Mouse (Mus musculus): ENCODE measurements around the gene Eif2s2. TPM values are rescaled to one million over a fixed set of nuclear protein-coding genes. Genes with fewer than 3 reads are reported as not detected.
"Not testable (repeated sequence)": the region's sequence is repeated elsewhere in the genome, so short reads cannot be mapped to it uniquely, and the experiment has no call there.

Gene Eif2s2
- polyA plus RNA-seq, 1 experiment from 2014 or later = 183 TPM

GRCm38 (mm10) chr2:154905796-154906195, 13.1 kb upstream of the Eif2s2 start:
- Histone ChIP-seq H3K27me3 (replicated peaks; ENCODE audit: control insufficient read depth, insufficient read depth, low read length) (no peaks in the 10 kb centered on the region), H3K36me3 (ENCODE audit: control insufficient read depth, insufficient read depth, low read length) (no peaks in the 10 kb centered on the region), H3K4me2 (no peak overlapping the region), H3K4me3 (ENCODE audit: low read depth, low read length) (no peak overlapping the region), H3K9ac (ENCODE audit: low read depth, low read length) (no peak overlapping the region), H3K27ac (ENCODE audit: low read depth, low read length) (no peak overlapping the region), H3K4me1 (replicated peaks; ENCODE audit: control insufficient read depth, insufficient read depth, low read length) (no peaks in the 10 kb centered on the region), H3K9me3 (ENCODE audit: control insufficient read depth, low read length) (no peaks in the 10 kb centered on the region)
- 44% methylated on average over 2 of the region's 2 CpGs for WGBS
- ATAC-seq (replicated peaks; ENCODE audit: low FRiP score) (no peak), DNase-seq (ENCODE audit: low spot score) (no peak)

GRCm38 (mm10) chr2:154902111-154902510, 9.4 kb upstream of the Eif2s2 start:
- Histone ChIP-seq H3K9ac (ENCODE audit: low read depth, low read length) (no peak overlapping the region), H3K4me3 (ENCODE audit: low read depth, low read length) (no peak overlapping the region), H3K4me1 (replicated peaks; ENCODE audit: control insufficient read depth, insufficient read depth, low read length) (no peaks in the 10 kb centered on the region), H3K27ac (ENCODE audit: low read depth, low read length) (no peak overlapping the region), H3K36me3 (ENCODE audit: control insufficient read depth, insufficient read depth, low read length) (no peaks in the 10 kb centered on the region), H3K9me3 (ENCODE audit: control insufficient read depth, low read length) (no peaks in the 10 kb centered on the region), H3K4me2 (no peak overlapping the region), H3K27me3 (replicated peaks; ENCODE audit: control insufficient read depth, insufficient read depth, low read length) (no peaks in the 10 kb centered on the region)
- no peak for DNase-seq (ENCODE audit: low spot score)
- 76% methylated on average over 3 of the region's 3 CpGs for WGBS
- no peak for ATAC-seq (replicated peaks; ENCODE audit: low FRiP score)

- not testable (repeated sequence) for H3K27me3 ChIP-seq (replicated peaks; ENCODE audit: control insufficient read depth, insufficient read depth, low read length); DNase-seq (ENCODE audit: low spot score); H3K4me2 ChIP-seq; H3K27ac ChIP-seq (ENCODE audit: low read depth, low read length); ATAC-seq (replicated peaks; ENCODE audit: low FRiP score); H3K9me3 ChIP-seq (ENCODE audit: control insufficient read depth, low read length); H3K9ac ChIP-seq (ENCODE audit: low read depth, low read length); H3K4me3 ChIP-seq (ENCODE audit: low read depth, low read length); H3K36me3 ChIP-seq (ENCODE audit: control insufficient read depth, insufficient read depth, low read length); H3K4me1 ChIP-seq (replicated peaks; ENCODE audit: control insufficient read depth, insufficient read depth, low read length)
- WGBS = 77% methylated on average over 4 of the region's 4 CpGs
Measured at GRCm38 (mm10) chr2:154899412-154899811, 6.7 kb upstream of the Eif2s2 start.

- H3K4me1 ChIP-seq (replicated peaks; ENCODE audit: control insufficient read depth, insufficient read depth, low read length); H3K9ac ChIP-seq (ENCODE audit: low read depth, low read length); H3K4me3 ChIP-seq (ENCODE audit: low read depth, low read length); H3K9me3 ChIP-seq (ENCODE audit: control insufficient read depth, low read length); H3K27ac ChIP-seq (ENCODE audit: low read depth, low read length); DNase-seq (ENCODE audit: low spot score); H3K4me2 ChIP-seq; H3K27me3 ChIP-seq (replicated peaks; ENCODE audit: control insufficient read depth, insufficient read depth, low read length); ATAC-seq (replicated peaks; ENCODE audit: low FRiP score); H3K36me3 ChIP-seq (ENCODE audit: control insufficient read depth, insufficient read depth, low read length): not testable (repeated sequence)
- 82% methylated on average over 7 of the region's 8 CpGs for WGBS
Measured at GRCm38 (mm10) chr2:154899004-154899403, 6.3 kb upstream of the Eif2s2 start.

GRCm38 (mm10) chr2:154893548-154893947, 813 bp upstream of the Eif2s2 start:
- 67% methylated on average over 4 of the region's 4 CpGs for WGBS
- Histone ChIP-seq H3K4me2 (peak overlapping the region; percentile 80), H3K4me1 (replicated peaks; ENCODE audit: control insufficient read depth, insufficient read depth, low read length) (peaks cover 11% of the 10 kb centered on the region), H3K36me3 (ENCODE audit: control insufficient read depth, insufficient read depth, low read length) (no peaks in the 10 kb centered on the region), H3K9me3 (ENCODE audit: control insufficient read depth, low read length) (no peaks in the 10 kb centered on the region), H3K9ac (ENCODE audit: low read depth, low read length) (no peak overlapping the region), H3K27me3 (replicated peaks; ENCODE audit: control insufficient read depth, insufficient read depth, low read length) (no peaks in the 10 kb centered on the region), H3K4me3 (ENCODE audit: low read depth, low read length) (peak overlapping the region; percentile 97; the same call in 1 of the 2 replicates), H3K27ac (ENCODE audit: low read depth, low read length) (no peak overlapping the region)
- DNase-seq (ENCODE audit: low spot score) (no peak), ATAC-seq (replicated peaks; ENCODE audit: low FRiP score) (no peak)

GRCm38 (mm10) chr2:154893045-154893385, 280 bp upstream of the Eif2s2 start:
- DNase-seq (ENCODE audit: low spot score) (no peak), ATAC-seq (replicated peaks; ENCODE audit: low FRiP score) (peak; percentile 33; the same call in 1 of the 2 replicates)
- no peaks in the 10 kb centered on the region for H3K27me3 ChIP-seq (replicated peaks; ENCODE audit: control insufficient read depth, insufficient read depth, low read length)
- H3K4me2 ChIP-seq = peak overlapping the region; percentile 80
- H3K36me3 ChIP-seq (ENCODE audit: control insufficient read depth, insufficient read depth, low read length) = no peaks in the 10 kb centered on the region; the same call in 1 of the 2 replicates
- H3K9me3 ChIP-seq (ENCODE audit: control insufficient read depth, low read length) = no peaks in the 10 kb centered on the region
- H3K4me3 ChIP-seq (ENCODE audit: low read depth, low read length) = peak overlapping the region; percentile 97
- H3K4me1 ChIP-seq (replicated peaks; ENCODE audit: control insufficient read depth, insufficient read depth, low read length) = peaks cover 11% of the 10 kb centered on the region
- whole genome bisulfite sequencing = 10% methylated on average over 12 of the region's 12 CpGs
- H3K27ac ChIP-seq (ENCODE audit: low read depth, low read length) = no peak overlapping the region
- H3K9ac ChIP-seq (ENCODE audit: low read depth, low read length) = peak overlapping the region; percentile 61

GRCm38 (mm10) chr2:154891585-154891984, 1.1 kb downstream of the Eif2s2 start:
- Histone ChIP-seq H3K4me1 (replicated peaks; ENCODE audit: control insufficient read depth, insufficient read depth, low read length) (peaks cover 11% of the 10 kb centered on the region), H3K4me3 (ENCODE audit: low read depth, low read length) (peak overlapping the region; percentile 97), H3K9me3 (ENCODE audit: control insufficient read depth, low read length) (no peaks in the 10 kb centered on the region), H3K27me3 (replicated peaks; ENCODE audit: control insufficient read depth, insufficient read depth, low read length) (no peaks in the 10 kb centered on the region), H3K9ac (ENCODE audit: low read depth, low read length) (peak overlapping the region; percentile 97), H3K27ac (ENCODE audit: low read depth, low read length) (peak overlapping the region; percentile 52; the same call in 1 of the 2 replicates), H3K36me3 (ENCODE audit: control insufficient read depth, insufficient read depth, low read length) (peaks cover 7% of the 10 kb centered on the region), H3K4me2 (peak overlapping the region; percentile 91)
- ATAC-seq (replicated peaks; ENCODE audit: low FRiP score) (no peak), DNase-seq (ENCODE audit: low spot score) (no peak)
- 4% methylated on average over 2 of the region's 2 CpGs for WGBS

- no peaks in the 10 kb centered on the region for H3K9me3 ChIP-seq (ENCODE audit: control insufficient read depth, low read length)
- H3K4me1 ChIP-seq (replicated peaks; ENCODE audit: control insufficient read depth, insufficient read depth, low read length) = no peaks in the 10 kb centered on the region; the same call in 1 of the 2 replicates
- DNase-seq (ENCODE audit: low spot score) (no peak), ATAC-seq (replicated peaks; ENCODE audit: low FRiP score) (no peak)
- no peak overlapping the region for H3K4me2 ChIP-seq
- no peaks in the 10 kb centered on the region for H3K27me3 ChIP-seq (replicated peaks; ENCODE audit: control insufficient read depth, insufficient read depth, low read length)
- H3K36me3 ChIP-seq (ENCODE audit: control insufficient read depth, insufficient read depth, low read length) = peaks cover 37% of the 10 kb centered on the region
- no peak overlapping the region for H3K9ac ChIP-seq (ENCODE audit: low read depth, low read length)
- H3K27ac ChIP-seq (ENCODE audit: low read depth, low read length) = no peak overlapping the region
- 86% methylated on average over 2 of the region's 2 CpGs for WGBS
- H3K4me3 ChIP-seq (ENCODE audit: low read depth, low read length) = no peak overlapping the region
Measured at GRCm38 (mm10) chr2:154876621-154877020, 16.1 kb downstream of the Eif2s2 start.

- H3K27me3 ChIP-seq (replicated peaks; ENCODE audit: control insufficient read depth, insufficient read depth, low read length) = no peaks in the 10 kb centered on the region
- H3K27ac ChIP-seq (ENCODE audit: low read depth, low read length) = no peak overlapping the region
- H3K4me2 ChIP-seq = no peak overlapping the region
- H3K9ac ChIP-seq (ENCODE audit: low read depth, low read length) = no peak overlapping the region
- ATAC-seq (replicated peaks; ENCODE audit: low FRiP score) (no peak), DNase-seq (ENCODE audit: low spot score) (no peak)
- H3K36me3 ChIP-seq (ENCODE audit: control insufficient read depth, insufficient read depth, low read length) = peaks cover 58% of the 10 kb centered on the region
- no peaks in the 10 kb centered on the region for H3K9me3 ChIP-seq (ENCODE audit: control insufficient read depth, low read length)
- H3K4me3 ChIP-seq (ENCODE audit: low read depth, low read length) = no peak overlapping the region
- H3K4me1 ChIP-seq (replicated peaks; ENCODE audit: control insufficient read depth, insufficient read depth, low read length) = no peaks in the 10 kb centered on the region
Measured at GRCm38 (mm10) chr2:154869954-154870641, 22.6 kb downstream of the Eif2s2 start.
